ENCODE assay signal across 23 mouse cellular contexts in the genomic region with DNA sequence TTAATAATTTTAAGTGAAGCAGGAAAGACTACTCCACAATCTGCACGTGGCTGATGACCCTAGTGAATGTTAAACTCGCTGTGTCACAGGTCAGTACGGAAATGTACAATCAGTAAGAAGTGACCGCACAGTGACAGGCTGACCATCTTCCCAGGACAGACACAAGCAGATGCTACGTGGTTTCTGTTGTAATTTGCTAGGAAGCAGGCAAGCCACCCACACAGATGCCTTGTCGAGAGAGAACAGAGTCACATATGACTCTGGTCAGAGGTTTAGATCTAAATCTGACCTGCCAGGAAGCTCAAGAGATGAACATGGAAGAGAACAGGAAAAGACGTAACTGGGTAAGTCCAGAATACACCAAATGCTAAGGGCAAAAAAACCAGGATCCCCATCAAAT. TPM values are rescaled to one million over a fixed set of nuclear protein-coding genes. Genes with fewer than 3 reads are reported as not detected.
"Had no signal": no experiment of that assay in that cellular context is flagged by ENCODE, and none has a peak within 500 bp of the region (broad histone marks: within the 10 kb centered on the region; RNA-seq: fewer than 3 reads in every experiment).

No protein-coding gene starts in this region.

- H3K9me3 ChIP-seq: kidney, embryonic 15.5 days; limb, embryonic 10.5 days; limb, embryonic 13.5 days; liver, embryonic 12.5 days; liver, embryonic 15.5 days; lung, embryonic 15.5 days; midbrain, embryonic 12.5 days; midbrain, embryonic 15.5 days; neural tube, embryonic 13.5 days had no signal

- H3K27me3 ChIP-seq: kidney, embryonic 15.5 days; limb, embryonic 13.5 days; liver, embryonic 15.5 days; lung, embryonic 15.5 days; midbrain, embryonic 12.5 days; midbrain, embryonic 15.5 days; neural tube, embryonic 13.5 days had no signal

- DNase-seq: kidney, adult 8-10 months; kidney, postnatal 10 days; kidney, postnatal 36 days; liver; lung, adult 18-20 months; lung, postnatal 10 days; lung, postnatal 36 days; thymus, adult 18-20 months; thymus, postnatal 36 days had no signal

- H3K36me3 ChIP-seq: kidney, embryonic 15.5 days; limb, embryonic 10.5 days; limb, embryonic 13.5 days; liver, embryonic 12.5 days; liver, embryonic 15.5 days; lung, embryonic 15.5 days; midbrain, embryonic 12.5 days; midbrain, embryonic 15.5 days; neural tube, embryonic 13.5 days had no signal

- H3K4me2 ChIP-seq: kidney, embryonic 15.5 days; limb, embryonic 13.5 days; liver, embryonic 12.5 days; liver, embryonic 15.5 days; lung, embryonic 15.5 days; midbrain, embryonic 12.5 days; midbrain, embryonic 15.5 days; neural tube, embryonic 13.5 days had no signal

- H3K4me1 ChIP-seq: limb, embryonic 10.5 days; limb, embryonic 13.5 days; lung, embryonic 15.5 days; midbrain, embryonic 12.5 days; midbrain, embryonic 15.5 days; neural tube, embryonic 13.5 days had no signal

- H3K4me3 ChIP-seq: kidney, embryonic 15.5 days; limb, embryonic 10.5 days; limb, embryonic 13.5 days; liver, embryonic 12.5 days; liver, embryonic 15.5 days; lung, embryonic 15.5 days; midbrain, embryonic 12.5 days; midbrain, embryonic 15.5 days; neural tube, embryonic 13.5 days had no signal

- H3K27ac ChIP-seq: kidney, embryonic 15.5 days; limb, embryonic 10.5 days; limb, embryonic 13.5 days; liver, embryonic 12.5 days; liver, embryonic 15.5 days; lung, embryonic 15.5 days; midbrain, embryonic 12.5 days; midbrain, embryonic 15.5 days; neural tube, embryonic 13.5 days had no signal

- ATAC-seq: liver, embryonic 12.5 days; midbrain, embryonic 15.5 days had no signal

- H3K9ac ChIP-seq: kidney, embryonic 15.5 days; limb, embryonic 13.5 days; liver, embryonic 12.5 days; liver, embryonic 15.5 days; lung, embryonic 15.5 days; midbrain, embryonic 12.5 days; midbrain, embryonic 15.5 days; neural tube, embryonic 13.5 days had no signal

RNA-seq across cellular contexts. Expression of a gene that starts 3.5 kb away (rescaled TPM):
- total RNA-seq: layer of hippocampus, adult 8-10 months; layer of hippocampus, postnatal 14 days; left cerebral cortex, postnatal 25 days had no signal
- polyA plus RNA-seq: kidney, embryonic 15.5 days; limb, embryonic 10.5 days; limb, embryonic 13.5 days; liver, embryonic 12.5 days; liver, embryonic 15.5 days; midbrain, embryonic 12.5 days; midbrain, embryonic 15.5 days; neural tube, embryonic 13.5 days; stomach, embryonic 16.5 days; urinary bladder, adult 2 months had no signal

RNA-seq across cellular contexts. Expression of a gene that starts 3.6 kb away (rescaled TPM):
- polyA plus RNA-seq: limb, embryonic 10.5 days; liver, embryonic 12.5 days; midbrain, embryonic 15.5 days; neural tube, embryonic 13.5 days had no signal
